Mouse (Mus musculus): ENCODE results near the gene Bcl10. TPM values are rescaled to one million over a fixed set of nuclear protein-coding genes. Genes with fewer than 3 reads are reported as not detected.

Gene Bcl10
- polyA plus RNA-seq, 1 experiment from 2014 or later = 39.1 TPM

GRCm38 (mm10) chr3:145882076-145882874 lies 40.3 kb upstream of the Bcl10 start:
- no peak overlapping the region for H3K4me3 ChIP-seq (ENCODE audit: low read depth, low read length)
- H3K4me1 ChIP-seq (replicated peaks; ENCODE audit: control insufficient read depth, insufficient read depth, low read length) = no peaks in the 10 kb centered on the region
- no peaks in the 10 kb centered on the region for H3K9me3 ChIP-seq (ENCODE audit: control insufficient read depth)
- no peaks in the 10 kb centered on the region for H3K36me3 ChIP-seq (ENCODE audit: control insufficient read depth, insufficient read depth)
- no peak overlapping the region for H3K4me2 ChIP-seq (replicated peaks; ENCODE audit: low read depth)
- no peaks in the 10 kb centered on the region for H3K27me3 ChIP-seq (replicated peaks; ENCODE audit: control insufficient read depth, insufficient read depth, low read length)
- 85% methylated on average over 15 of the region's 15 CpGs for WGBS
- no peak for TF ChIP-seq CTCF (IDR thresholded peaks at IDR 0.05; ENCODE audit: low read depth)
- no peak for ATAC-seq
- no peak overlapping the region for H3K9ac ChIP-seq (ENCODE audit: low read depth, low read length)
- no peak overlapping the region for H3K27ac ChIP-seq (ENCODE audit: low read depth, low read length)

- H3K27ac ChIP-seq (ENCODE audit: low read depth, low read length) = no peak overlapping the region
- H3K9ac ChIP-seq (ENCODE audit: low read depth, low read length) = no peak overlapping the region
- 40% methylated on average over 2 of the region's 2 CpGs for WGBS
- no peaks in the 10 kb centered on the region for H3K27me3 ChIP-seq (replicated peaks; ENCODE audit: control insufficient read depth, insufficient read depth, low read length)
- no peak for ATAC-seq
- H3K9me3 ChIP-seq (ENCODE audit: control insufficient read depth) = no peaks in the 10 kb centered on the region
- no peak overlapping the region for H3K4me2 ChIP-seq (replicated peaks; ENCODE audit: low read depth)
- no peaks in the 10 kb centered on the region for H3K36me3 ChIP-seq (ENCODE audit: control insufficient read depth, insufficient read depth)
- no peaks in the 10 kb centered on the region for H3K4me1 ChIP-seq (replicated peaks; ENCODE audit: control insufficient read depth, insufficient read depth, low read length)
- no peak overlapping the region for H3K4me3 ChIP-seq (ENCODE audit: low read depth, low read length)
- no peak for TF ChIP-seq CTCF (IDR thresholded peaks at IDR 0.05; ENCODE audit: low read depth)
Observed at GRCm38 (mm10) chr3:145883233-145883632, 39.4 kb upstream of the Bcl10 start.

- no peak for ATAC-seq
- Histone ChIP-seq H3K27me3 (replicated peaks; ENCODE audit: control insufficient read depth, insufficient read depth, low read length) (no peaks in the 10 kb centered on the region), H3K9me3 (ENCODE audit: control insufficient read depth) (no peaks in the 10 kb centered on the region), H3K4me1 (replicated peaks; ENCODE audit: control insufficient read depth, insufficient read depth, low read length) (no peaks in the 10 kb centered on the region), H3K9ac (ENCODE audit: low read depth, low read length) (no peak overlapping the region), H3K4me2 (replicated peaks; ENCODE audit: low read depth) (no peak overlapping the region), H3K36me3 (ENCODE audit: control insufficient read depth, insufficient read depth) (no peaks in the 10 kb centered on the region), H3K4me3 (ENCODE audit: low read depth, low read length) (no peak overlapping the region), H3K27ac (ENCODE audit: low read depth, low read length) (no peak overlapping the region)
- 63% methylated on average over 4 of the region's 4 CpGs for WGBS
- TF ChIP-seq CTCF (IDR thresholded peaks at IDR 0.05; ENCODE audit: low read depth) = no peak
Observed at GRCm38 (mm10) chr3:145885376-145885775, 37.2 kb upstream of the Bcl10 start.

GRCm38 (mm10) chr3:145885851-145886464 lies 36.6 kb upstream of the Bcl10 start:
- ATAC-seq = no peak
- Histone ChIP-seq H3K4me1 (replicated peaks; ENCODE audit: control insufficient read depth, insufficient read depth, low read length) (no peaks in the 10 kb centered on the region), H3K36me3 (ENCODE audit: control insufficient read depth, insufficient read depth) (no peaks in the 10 kb centered on the region), H3K9ac (ENCODE audit: low read depth, low read length) (no peak overlapping the region), H3K27ac (ENCODE audit: low read depth, low read length) (no peak overlapping the region), H3K9me3 (ENCODE audit: control insufficient read depth) (no peaks in the 10 kb centered on the region), H3K4me2 (replicated peaks; ENCODE audit: low read depth) (no peak overlapping the region), H3K4me3 (ENCODE audit: low read depth, low read length) (no peak overlapping the region), H3K27me3 (replicated peaks; ENCODE audit: control insufficient read depth, insufficient read depth, low read length) (no peaks in the 10 kb centered on the region)
- no peak for TF ChIP-seq CTCF (IDR thresholded peaks at IDR 0.05; ENCODE audit: low read depth)
- 45% methylated on average over 5 of the region's 5 CpGs for WGBS

- Histone ChIP-seq H3K9ac (ENCODE audit: low read depth, low read length) (no peak overlapping the region), H3K4me3 (ENCODE audit: low read depth, low read length) (no peak overlapping the region), H3K27ac (ENCODE audit: low read depth, low read length) (no peak overlapping the region), H3K27me3 (replicated peaks; ENCODE audit: control insufficient read depth, insufficient read depth, low read length) (no peaks in the 10 kb centered on the region), H3K4me1 (replicated peaks; ENCODE audit: control insufficient read depth, insufficient read depth, low read length) (no peaks in the 10 kb centered on the region), H3K36me3 (ENCODE audit: control insufficient read depth, insufficient read depth) (no peaks in the 10 kb centered on the region), H3K9me3 (ENCODE audit: control insufficient read depth) (no peaks in the 10 kb centered on the region), H3K4me2 (replicated peaks; ENCODE audit: low read depth) (no peak overlapping the region)
- ATAC-seq = no peak; the same call in 1 of the 2 replicates
- WGBS = 71% methylated on average over 6 of the region's 6 CpGs
- TF ChIP-seq CTCF (IDR thresholded peaks at IDR 0.05; ENCODE audit: low read depth) = no peak
Observed at GRCm38 (mm10) chr3:145887430-145887971, 35.1 kb upstream of the Bcl10 start.

GRCm38 (mm10) chr3:145890346-145891132 lies 32.1 kb upstream of the Bcl10 start:
- Histone ChIP-seq H3K9me3 (ENCODE audit: control insufficient read depth) (no peaks in the 10 kb centered on the region), H3K4me3 (ENCODE audit: low read depth, low read length) (no peak overlapping the region), H3K4me1 (replicated peaks; ENCODE audit: control insufficient read depth, insufficient read depth, low read length) (no peaks in the 10 kb centered on the region), H3K4me2 (replicated peaks; ENCODE audit: low read depth) (no peak overlapping the region), H3K36me3 (ENCODE audit: control insufficient read depth, insufficient read depth) (no peaks in the 10 kb centered on the region), H3K9ac (ENCODE audit: low read depth, low read length) (no peak overlapping the region), H3K27me3 (replicated peaks; ENCODE audit: control insufficient read depth, insufficient read depth, low read length) (no peaks in the 10 kb centered on the region), H3K27ac (ENCODE audit: low read depth, low read length) (no peak overlapping the region)
- 92% methylated on average over 18 of the region's 18 CpGs for WGBS
- ATAC-seq = no peak
- no peak for TF ChIP-seq CTCF (IDR thresholded peaks at IDR 0.05; ENCODE audit: low read depth)

All from intestine, postnatal 0 days (tissue).